Mouse (Mus musculus): ENCODE measurements around the gene Cartpt. TPM values are rescaled to one million over a fixed set of nuclear protein-coding genes. Genes with fewer than 3 reads are reported as not detected.

The Cartpt gene
- polyA plus RNA-seq, 2 experiments, result not detected

GRCm38 (mm10) chr13:99879696-99880095 lies 21.2 kb downstream of the Cartpt start:
- TF ChIP-seq EP300 (IDR thresholded peaks at IDR 0.05; ENCODE audit: low read depth) (no peak), CTCF (IDR thresholded peaks at IDR 0.05; ENCODE audit: low read depth) (no peak)
- Histone ChIP-seq H3K4me1 (replicated peaks; ENCODE audit: control insufficient read depth in 2 of 2, insufficient read depth in 2 of 2, low read length in 1 of 2) (no peaks in the 10 kb centered on the region), H3K9me3 (ENCODE audit: control insufficient read depth, low read length) (no peaks in the 10 kb centered on the region), H3K4me2 (ENCODE audit: low read depth) (no peak overlapping the region), H3K9ac (replicated peaks) (no peak overlapping the region), H3K36me3 (replicated peaks; ENCODE audit: control insufficient read depth, insufficient read depth, low read depth) (no peaks in the 10 kb centered on the region), H3K4me3 (ENCODE audit: insufficient read depth in 1 of 2, low read depth in 2 of 2, low read length in 2 of 2) (no peak overlapping the region), H3K27ac (no peak overlapping the region), H3K27me3 (ENCODE audit: control insufficient read depth, insufficient read depth, low read length) (no peaks in the 10 kb centered on the region)
- no peak for DNase-seq (ENCODE audit: low read depth in 3 of 3, low spot score in 3 of 3)
- 62% methylated on average over 10 of the region's 10 CpGs for WGBS (ENCODE audit: insufficient replicate concordance)
- ATAC-seq (ENCODE audit: insufficient read depth), result no peak

- no peak overlapping the region for H3K4me2 ChIP-seq (ENCODE audit: low read depth)
- H3K27me3 ChIP-seq (ENCODE audit: control insufficient read depth, insufficient read depth, low read length), result no peaks in the 10 kb centered on the region
- H3K27ac ChIP-seq, result no peak overlapping the region
- DNase-seq (ENCODE audit: low read depth in 3 of 3, low spot score in 3 of 3), result no peak
- no peaks in the 10 kb centered on the region for H3K4me1 ChIP-seq (replicated peaks; ENCODE audit: control insufficient read depth in 2 of 2, insufficient read depth in 2 of 2, low read length in 1 of 2)
- ATAC-seq (ENCODE audit: insufficient read depth), result no peak
- TF ChIP-seq EP300 (IDR thresholded peaks at IDR 0.05; ENCODE audit: low read depth) (no peak), CTCF (IDR thresholded peaks at IDR 0.05; ENCODE audit: low read depth) (no peak; the same call in 1 of the 2 replicates)
- no peaks in the 10 kb centered on the region for H3K36me3 ChIP-seq (replicated peaks; ENCODE audit: control insufficient read depth, insufficient read depth, low read depth)
- H3K9ac ChIP-seq (replicated peaks), result no peak overlapping the region
- H3K9me3 ChIP-seq (ENCODE audit: control insufficient read depth, low read length), result no peaks in the 10 kb centered on the region; the same call in 1 of the 2 replicates
- H3K4me3 ChIP-seq (ENCODE audit: insufficient read depth in 1 of 2, low read depth in 2 of 2, low read length in 2 of 2), result no peak overlapping the region
- 41% methylated on average over 1 of the region's 1 CpGs for WGBS (ENCODE audit: insufficient replicate concordance)
These were observed 28.8 kb downstream of the Cartpt start for GRCm38 (mm10) chr13:99872059-99872458.

- WGBS (ENCODE audit: insufficient replicate concordance), result 68% methylated on average over 6 of the region's 6 CpGs
- no peak overlapping the region for H3K9ac ChIP-seq (replicated peaks)
- ATAC-seq (ENCODE audit: insufficient read depth) (no peak), DNase-seq (ENCODE audit: low read depth in 3 of 3, low spot score in 3 of 3) (no peak)
- H3K27me3 ChIP-seq (ENCODE audit: control insufficient read depth, insufficient read depth, low read length), result no peaks in the 10 kb centered on the region
- TF ChIP-seq CTCF (IDR thresholded peaks at IDR 0.05; ENCODE audit: low read depth) (peak; percentile 66), EP300 (IDR thresholded peaks at IDR 0.05; ENCODE audit: low read depth) (no peak)
- no peaks in the 10 kb centered on the region for H3K36me3 ChIP-seq (replicated peaks; ENCODE audit: control insufficient read depth, insufficient read depth, low read depth)
- no peak overlapping the region for H3K27ac ChIP-seq
- no peaks in the 10 kb centered on the region for H3K4me1 ChIP-seq (replicated peaks; ENCODE audit: control insufficient read depth in 2 of 2, insufficient read depth in 2 of 2, low read length in 1 of 2)
- H3K9me3 ChIP-seq (ENCODE audit: control insufficient read depth, low read length), result no peaks in the 10 kb centered on the region; the same call in 1 of the 2 replicates
- no peak overlapping the region for H3K4me3 ChIP-seq (ENCODE audit: insufficient read depth in 1 of 2, low read depth in 2 of 2, low read length in 2 of 2)
- no peak overlapping the region for H3K4me2 ChIP-seq (ENCODE audit: low read depth)
These were observed 32.5 kb downstream of the Cartpt start for GRCm38 (mm10) chr13:99868438-99868837.

DNA sequence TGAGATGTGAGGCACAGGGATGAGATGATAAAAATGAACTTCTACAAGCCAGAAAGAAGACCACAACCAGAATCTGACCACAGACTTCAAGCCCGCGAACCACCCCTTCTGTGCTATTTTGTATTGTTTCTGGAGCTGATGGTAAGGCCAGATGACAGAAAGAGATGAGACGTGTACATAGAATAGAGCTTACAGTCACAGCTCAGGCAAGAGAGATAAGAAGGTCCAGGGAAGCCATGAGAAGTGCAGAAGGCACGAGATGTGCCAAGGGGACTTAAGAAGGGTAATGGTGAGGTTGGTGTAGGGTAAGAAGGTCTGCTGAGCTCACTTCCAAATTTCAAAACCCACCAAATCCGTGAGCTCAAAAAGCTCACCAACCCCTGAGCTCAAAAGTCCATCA lies 36.6 kb downstream of the Cartpt start:
- Histone ChIP-seq H3K4me2 (ENCODE audit: low read depth) (no peak overlapping the region), H3K9ac (replicated peaks) (no peak overlapping the region), H3K27me3 (ENCODE audit: control insufficient read depth, insufficient read depth, low read length) (no peaks in the 10 kb centered on the region), H3K27ac (no peak overlapping the region), H3K9me3 (ENCODE audit: control insufficient read depth, low read length) (no peaks in the 10 kb centered on the region), H3K36me3 (replicated peaks; ENCODE audit: control insufficient read depth, insufficient read depth, low read depth) (no peaks in the 10 kb centered on the region), H3K4me3 (ENCODE audit: insufficient read depth in 1 of 2, low read depth in 2 of 2, low read length in 2 of 2) (no peak overlapping the region), H3K4me1 (replicated peaks; ENCODE audit: control insufficient read depth in 2 of 2, insufficient read depth in 2 of 2, low read length in 1 of 2) (no peaks in the 10 kb centered on the region)
- DNase-seq (ENCODE audit: low read depth in 3 of 3, low spot score in 3 of 3) (no peak), ATAC-seq (ENCODE audit: insufficient read depth) (no peak)
- 42% methylated on average over 5 of the region's 5 CpGs for WGBS (ENCODE audit: insufficient replicate concordance)
- TF ChIP-seq CTCF (IDR thresholded peaks at IDR 0.05; ENCODE audit: low read depth), result no peak
- TF ChIP-seq EP300 (IDR thresholded peaks at IDR 0.05; ENCODE audit: low read depth), result no peak

- no peak overlapping the region for H3K9ac ChIP-seq (replicated peaks)
- no peaks in the 10 kb centered on the region for H3K4me1 ChIP-seq (replicated peaks; ENCODE audit: control insufficient read depth in 2 of 2, insufficient read depth in 2 of 2, low read length in 1 of 2)
- DNase-seq (ENCODE audit: low read depth in 3 of 3, low spot score in 3 of 3), result no peak
- WGBS (ENCODE audit: insufficient replicate concordance), result 65% methylated on average over 3 of the region's 3 CpGs
- no peak for TF ChIP-seq EP300 (IDR thresholded peaks at IDR 0.05; ENCODE audit: low read depth)
- no peak for TF ChIP-seq CTCF (IDR thresholded peaks at IDR 0.05; ENCODE audit: low read depth)
- no peak overlapping the region for H3K27ac ChIP-seq
- no peaks in the 10 kb centered on the region for H3K9me3 ChIP-seq (ENCODE audit: control insufficient read depth, low read length)
- H3K4me3 ChIP-seq (ENCODE audit: insufficient read depth in 1 of 2, low read depth in 2 of 2, low read length in 2 of 2), result no peak overlapping the region
- H3K36me3 ChIP-seq (replicated peaks; ENCODE audit: control insufficient read depth, insufficient read depth, low read depth), result no peaks in the 10 kb centered on the region
- no peak for ATAC-seq (ENCODE audit: insufficient read depth)
- H3K4me2 ChIP-seq (ENCODE audit: low read depth), result no peak overlapping the region
- H3K27me3 ChIP-seq (ENCODE audit: control insufficient read depth, insufficient read depth, low read length), result no peaks in the 10 kb centered on the region
These were observed 40.2 kb downstream of the Cartpt start for GRCm38 (mm10) chr13:99860670-99861069.
